Mouse (Mus musculus) embryo, embryonic 11.5 days (tissue): ENCODE measurements at regions not wholly inside any gene's neighbourhood (a gene's known extent, or its start where the extent isn't known, plus 50 kb on each side); places are given as distances from the start of the nearest gene placed in this dataset.

Experiments
- DNase-seq: peaks from one replicate; pipeline ENCODE4 v3.0.0-alpha.2; 2012; ENCODE audit warnings: low read depth, low spot score

GRCm38 (mm10) chr3:105130228-105130627 is 63.6 kb downstream of the 4930564D02Rik start:
- no peak for DNase-seq

- DNase-seq = no peak
These were observed 64.4 kb downstream of the 4930564D02Rik start for GRCm38 (mm10) chr3:105131053-105131452.

- DNase-seq = no peak
These were observed 66.4 kb downstream of the 4930564D02Rik start for GRCm38 (mm10) chr3:105133011-105133410.

GRCm38 (mm10) chr3:105141170-105141971 is 74.7 kb downstream of the 4930564D02Rik start:
- DNase-seq = no peak

GRCm38 (mm10) chr3:105142631-105143030 is 76.0 kb downstream of the 4930564D02Rik start:
- no peak for DNase-seq

- DNase-seq = peak; percentile 31
These were observed 85.0 kb downstream of the 4930564D02Rik start for GRCm38 (mm10) chr3:105151475-105152157.

- DNase-seq = no peak
These were observed 85.5 kb downstream of the 4930564D02Rik start for GRCm38 (mm10) chr3:105152158-105152541.

GRCm38 (mm10) chr3:105158376-105158775 is 91.7 kb downstream of the 4930564D02Rik start:
- no peak for DNase-seq

- peak; percentile 57 for DNase-seq
These were observed 98.7 kb downstream of the 4930564D02Rik start for GRCm38 (mm10) chr3:105165355-105165754.

- DNase-seq = no peak
These were observed 102.5 kb downstream of the 4930564D02Rik start for GRCm38 (mm10) chr3:105169117-105169516.

- no peak for DNase-seq
These were observed 104.9 kb downstream of the 4930564D02Rik start for GRCm38 (mm10) chr3:105171527-105171926.

GRCm38 (mm10) chr3:105172054-105172453 is 105.4 kb downstream of the 4930564D02Rik start:
- DNase-seq = no peak

GRCm38 (mm10) chr3:105191303-105191702 is 124.7 kb downstream of the 4930564D02Rik start:
- no peak for DNase-seq

GRCm38 (mm10) chr3:105191830-105192229 is 125.2 kb downstream of the 4930564D02Rik start:
- no peak for DNase-seq

- DNase-seq = no peak
These were observed 134.1 kb downstream of the 4930564D02Rik start for GRCm38 (mm10) chr3:105200735-105201134.

GRCm38 (mm10) chr3:105209164-105209563 is 142.5 kb downstream of the 4930564D02Rik start:
- DNase-seq = peak; percentile 36

GRCm38 (mm10) chr3:105211023-105211422 is 144.4 kb downstream of the 4930564D02Rik start:
- DNase-seq = no peak

- no peak for DNase-seq
These were observed 145.1 kb downstream of the 4930564D02Rik start for GRCm38 (mm10) chr3:105211726-105212125.

- no peak for DNase-seq
These were observed 148.2 kb downstream of the 4930564D02Rik start for GRCm38 (mm10) chr3:105214867-105215266.

- no peak for DNase-seq
These were observed 149.1 kb downstream of the 4930564D02Rik start for GRCm38 (mm10) chr3:105215729-105216128.

GRCm38 (mm10) chr3:105219630-105220029 is 153.0 kb downstream of the 4930564D02Rik start:
- no peak for DNase-seq

GRCm38 (mm10) chr3:105220641-105221040 is 154.0 kb downstream of the 4930564D02Rik start:
- DNase-seq = no peak

- DNase-seq = no peak
These were observed 156.3 kb downstream of the 4930564D02Rik start for GRCm38 (mm10) chr3:105222925-105223324.
